Mouse (Mus musculus) heart, postnatal 4 days (tissue): Measurements from ENCODE around the gene Bach1. TPM values are rescaled to one million over a fixed set of nuclear protein-coding genes. Genes with fewer than 3 reads are reported as not detected.

Experiments
- DNase-seq: peaks from one replicate; pipeline ENCODE4 v3.0.0; 2021
- total RNA-seq, 2 experiments: library from RNA; stranded (reverse); gene quantifications; 2 replicates each; pipeline ENCODE4 v1.2.3; 2021

Gene Bach1
- total RNA-seq, 2 experiments from 2014 or later, result 25.9 to 28.7 TPM

DNA sequence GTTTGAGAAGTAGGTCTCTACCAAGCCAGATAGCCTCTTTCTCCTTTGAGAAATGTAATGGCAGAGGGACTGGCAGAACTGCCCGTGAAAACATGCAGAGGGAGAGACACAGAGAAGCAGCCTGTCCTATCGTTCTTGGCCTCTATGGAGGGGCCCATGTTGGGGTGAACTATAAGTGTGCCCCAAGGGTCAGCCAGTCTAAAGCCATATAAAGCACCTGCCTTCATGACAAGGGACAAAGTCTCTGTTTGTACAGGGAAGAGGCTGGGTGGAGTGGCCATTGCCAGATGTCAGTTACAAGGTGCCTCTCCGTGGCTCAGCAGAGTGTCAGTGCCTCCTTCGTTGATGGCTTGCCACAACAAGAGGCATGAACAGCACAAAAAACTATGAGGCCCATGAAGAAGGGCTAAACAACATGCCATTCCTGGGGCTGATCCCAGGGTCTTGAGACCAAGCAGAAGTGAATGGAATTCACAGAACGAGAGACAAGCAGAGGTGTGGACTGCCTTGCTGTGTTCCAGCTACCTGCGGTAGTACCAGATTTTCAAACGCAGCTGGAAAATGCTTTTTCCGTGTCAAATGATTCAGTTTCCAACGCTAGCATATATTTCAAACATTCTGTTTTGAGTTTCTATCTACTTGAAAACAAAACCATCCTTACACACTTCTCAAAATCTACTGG lies 42.4 kb downstream of the Bach1 start:
- DNase-seq, result no peak

DNA sequence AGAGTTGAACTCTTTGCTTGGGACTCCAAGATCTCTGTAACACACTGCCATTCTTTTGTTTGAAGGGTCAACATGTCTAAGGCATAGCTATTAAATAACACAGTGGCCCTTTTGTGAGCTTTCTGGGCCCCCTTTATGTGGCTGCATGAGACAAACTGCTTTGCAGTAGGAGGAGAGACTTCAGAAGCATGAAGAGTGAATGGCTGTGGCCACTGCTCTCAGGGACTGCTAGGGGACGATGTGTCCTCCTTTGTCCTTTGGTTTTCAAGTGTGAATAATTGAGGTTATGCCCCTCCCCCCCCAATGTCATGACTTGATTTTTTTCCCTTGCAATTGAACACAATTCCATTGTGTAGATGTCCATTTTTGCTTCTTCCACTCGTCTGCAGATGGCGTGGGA lies 44.9 kb downstream of the Bach1 start:
- no peak for DNase-seq

DNA sequence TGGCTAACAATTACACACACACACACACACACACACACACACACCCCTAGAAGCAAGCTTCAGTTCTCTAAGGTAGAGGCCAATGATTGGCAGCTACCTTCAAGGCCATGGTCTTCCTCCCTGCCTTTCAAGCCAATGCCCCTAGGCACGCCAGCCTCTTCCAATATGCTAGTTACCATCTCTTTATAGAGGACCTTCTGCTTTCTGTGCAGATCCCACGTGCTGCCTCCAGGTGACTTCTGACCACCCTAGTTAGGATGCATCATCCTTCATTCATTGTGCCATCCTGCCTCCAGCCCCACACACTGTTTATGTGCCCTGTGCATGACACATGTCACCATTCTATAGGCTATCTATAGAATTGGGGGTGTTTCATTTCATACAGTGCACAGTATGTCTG lies 45.6 kb downstream of the Bach1 start:
- DNase-seq, result no peak

GRCm38 (mm10) chr16:87745192-87745945 lies 46.6 kb downstream of the Bach1 start:
- DNase-seq, result peak; percentile 31

DNA sequence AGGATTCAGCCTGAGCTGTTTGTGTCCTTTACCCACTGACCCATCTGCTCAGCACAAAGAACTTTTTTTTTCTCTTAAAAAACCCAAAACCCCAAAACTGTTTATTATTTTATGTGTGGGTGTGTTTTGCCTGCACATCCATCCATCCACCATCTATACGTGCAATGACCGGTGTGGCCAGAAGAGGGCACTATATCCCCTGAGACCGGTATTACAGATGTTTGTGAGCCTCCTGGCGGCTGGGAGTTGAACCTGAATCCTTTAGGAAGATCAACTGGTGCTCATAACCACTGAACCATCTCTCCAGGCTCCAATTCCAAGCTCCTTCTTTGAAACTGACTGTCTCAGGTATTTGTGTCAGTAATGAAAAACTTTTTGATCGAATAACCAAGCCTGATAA lies 48.0 kb downstream of the Bach1 start:
- peak; percentile 87 for DNase-seq

DNA sequence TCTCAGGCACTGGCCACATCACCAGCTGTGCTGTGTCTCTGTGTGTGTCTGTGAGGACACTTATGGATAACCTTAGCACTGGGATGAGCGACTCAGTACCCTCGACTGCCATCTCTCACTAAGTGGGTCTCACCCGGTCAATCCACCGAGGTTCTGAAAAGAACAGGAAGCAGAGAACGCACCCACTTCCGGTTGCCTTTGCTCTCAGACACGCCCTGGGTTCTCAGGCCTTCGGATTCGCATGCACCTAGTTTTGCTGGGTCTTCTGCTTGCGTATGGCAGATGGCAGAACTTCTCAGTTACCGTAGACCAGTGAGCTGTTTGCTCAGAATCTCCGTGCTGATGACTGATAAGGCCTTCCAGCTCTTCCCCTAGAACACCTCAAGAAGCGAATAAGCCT lies 52.5 kb downstream of the Bach1 start:
- no peak for DNase-seq

- no peak for DNase-seq
These were observed 53.7 kb downstream of the Bach1 start for GRCm38 (mm10) chr16:87752482-87752881.

DNA sequence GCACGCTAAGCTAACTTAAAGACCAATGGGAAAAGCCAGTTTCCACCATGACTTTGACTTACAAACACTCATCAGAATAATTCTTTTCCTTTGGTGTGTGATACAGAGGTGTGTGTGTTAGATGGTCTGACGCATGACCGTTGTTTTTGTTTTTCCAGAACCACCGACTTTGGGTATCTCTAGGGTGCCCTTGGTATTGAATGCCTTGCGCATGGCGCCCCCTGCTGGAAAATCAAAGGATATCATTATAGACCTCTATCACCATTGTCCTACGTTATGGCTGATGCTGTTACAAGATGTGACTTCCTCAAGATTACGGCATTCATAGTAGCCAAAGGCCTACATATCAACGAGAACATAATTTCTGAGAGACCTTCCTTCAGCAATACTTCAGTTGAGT lies 56.1 kb downstream of the Bach1 start:
- DNase-seq, result peak; percentile 76

- DNase-seq, result no peak
These were observed 57.2 kb downstream of the Bach1 start for GRCm38 (mm10) chr16:87755915-87756314.

GRCm38 (mm10) chr16:87758016-87758415 lies 59.3 kb downstream of the Bach1 start:
- no peak for DNase-seq

- DNase-seq, result no peak
These were observed 65.9 kb downstream of the Bach1 start for GRCm38 (mm10) chr16:87764668-87765109.

- DNase-seq, result no peak
These were observed 67.2 kb downstream of the Bach1 start for GRCm38 (mm10) chr16:87765984-87766383.

GRCm38 (mm10) chr16:87770576-87770975 lies 71.8 kb downstream of the Bach1 start:
- DNase-seq, result no peak

- DNase-seq, result no peak
These were observed 73.2 kb downstream of the Bach1 start for GRCm38 (mm10) chr16:87771926-87772325.

GRCm38 (mm10) chr16:87774398-87774797 lies 75.7 kb downstream of the Bach1 start:
- peak; percentile 33 for DNase-seq

DNA sequence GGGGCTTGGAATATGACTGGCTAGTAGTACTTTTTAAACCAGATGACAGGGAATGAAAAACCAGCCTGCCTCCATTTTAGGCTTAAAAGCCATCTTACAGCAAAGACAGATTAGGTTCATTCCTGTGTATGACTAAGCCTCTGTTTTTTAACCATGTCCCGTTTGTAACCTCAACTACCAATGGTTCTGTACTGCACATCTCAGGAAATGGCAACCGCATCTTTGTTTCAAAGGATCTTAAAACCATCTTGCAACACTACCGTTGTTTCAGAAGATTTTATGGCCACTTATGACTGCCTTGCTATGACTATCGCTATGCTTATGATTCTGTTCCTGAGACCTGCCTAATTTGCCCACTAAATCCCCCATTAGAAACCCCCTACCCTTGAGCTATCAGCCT lies 78.6 kb downstream of the Bach1 start:
- no peak for DNase-seq

DNA sequence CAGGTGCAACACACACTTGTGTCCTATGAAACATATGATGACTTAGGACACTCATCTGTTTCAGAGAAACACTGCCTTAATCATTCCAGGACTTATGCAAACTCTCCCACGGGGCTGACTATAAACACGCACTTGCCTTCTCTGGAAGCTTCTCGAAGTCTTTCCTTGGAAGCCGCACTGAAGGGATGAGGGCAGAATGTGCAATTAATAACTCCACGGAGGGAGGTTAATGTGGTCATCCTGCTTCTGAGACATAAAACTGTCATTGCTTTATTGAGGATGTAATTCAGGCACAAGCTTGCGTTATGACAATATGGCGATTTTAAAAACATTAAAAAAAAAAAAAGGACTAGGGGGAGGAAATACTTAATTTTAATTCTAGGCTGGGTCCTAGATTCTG lies 82.9 kb downstream of the Bach1 start:
- no peak for DNase-seq

Other genes starting within 250 kb of the Bach1 start
- 10 to 100 TPM; 48.6 to 49.4 TPM for gene Usp16, start 244.2 kb upstream of the Bach1 start, total RNA-seq
- 100 to 1,000 TPM; 202 to 213 TPM for gene Cct8, start 203.1 kb upstream of the Bach1 start, total RNA-seq
- 1 to 10 TPM; 9.4 to 9.5 TPM for gene Map3k7cl, start 145.6 kb upstream of the Bach1 start, total RNA-seq